Mouse (Mus musculus): ENCODE measurements around the gene Xpnpep2. TPM values are rescaled to one million over a fixed set of nuclear protein-coding genes. Genes with fewer than 3 reads are reported as not detected.

The Xpnpep2 gene
- polyA plus RNA-seq, 1 experiment from 2014 or later = 1.4 TPM

GRCm38 (mm10) chrX:48184703-48185102 lies 76.2 kb downstream of the Xpnpep2 start:
- Histone ChIP-seq H3K27ac (ENCODE audit: low read depth, low read length) (no peak overlapping the region), H3K9ac (ENCODE audit: low read length) (no peak overlapping the region), H3K4me3 (ENCODE audit: low read depth, low read length) (no peak overlapping the region), H3K36me3 (ENCODE audit: control insufficient read depth, insufficient read depth, low read length) (peaks cover 6% of the 10 kb centered on the region; the same call in 1 of the 2 replicates), H3K27me3 (replicated peaks; ENCODE audit: control insufficient read depth, insufficient read depth, low read length) (no peaks in the 10 kb centered on the region), H3K4me1 (ENCODE audit: control insufficient read depth, insufficient read depth, low read length) (no peaks in the 10 kb centered on the region), H3K9me3 (replicated peaks; ENCODE audit: control insufficient read depth, low read length) (no peaks in the 10 kb centered on the region), H3K4me2 (ENCODE audit: low read length) (no peak overlapping the region)
- ATAC-seq (no peak), DNase-seq (ENCODE audit: low spot score) (no peak)
- WGBS = 85% methylated on average over 3 of the region's 3 CpGs

Other genes with a start within 250 kb of the Xpnpep2 start
- 26.2 and 34.3 TPM in 2 replicates for gene Smarca1, start 215.8 kb upstream of the Xpnpep2 start, polyA plus RNA-seq (2014; fragmentation: Nextera tagmentation; extraction: Ambion mirVana)
- 22.5 and 24.5 TPM in 2 replicates for gene Ocrl, start 196.3 kb upstream of the Xpnpep2 start, polyA plus RNA-seq (2014; fragmentation: Nextera tagmentation; extraction: Ambion mirVana)
- gene Apln, start 73.9 kb upstream of the Xpnpep2 start, polyA plus RNA-seq (2014; fragmentation: Nextera tagmentation; extraction: Ambion mirVana) = 2.4 and 3.5 TPM in 2 replicates
- gene Sash3, start 37.7 kb downstream of the Xpnpep2 start, polyA plus RNA-seq (2014; fragmentation: Nextera tagmentation; extraction: Ambion mirVana) = 1.2 and 1.3 TPM in 2 replicates
- 7.1 and 9.4 TPM in 2 replicates for gene Zdhhc9, start 100.2 kb downstream of the Xpnpep2 start, polyA plus RNA-seq (2014; fragmentation: Nextera tagmentation; extraction: Ambion mirVana)
- 17.9 and 18.7 TPM in 2 replicates for gene Utp14a, start 148.1 kb downstream of the Xpnpep2 start, polyA plus RNA-seq (2014; fragmentation: Nextera tagmentation; extraction: Ambion mirVana)
- 4.7 and 6.6 TPM in 2 replicates for gene Bcorl1, start 232.6 kb downstream of the Xpnpep2 start, polyA plus RNA-seq (2014; fragmentation: Nextera tagmentation; extraction: Ambion mirVana)

Measured in forebrain, embryonic 14.5 days (tissue).